Mouse (Mus musculus): ENCODE measurements around the gene Naa40.

- TF ChIP-seq CTCF (IDR thresholded peaks at IDR 0.05; ENCODE audit: borderline replicate concordance, control insufficient read depth, extremely low read depth, insufficient read depth, low read length, poor library complexity) (no peak), POLR2A (IDR thresholded peaks at IDR 0.05; ENCODE audit: control insufficient read depth, extremely low read depth, insufficient read depth, low read length, poor library complexity) (no peak)
Observed at GRCm38 (mm10) chr19:7191639-7192038, 49.3 kb downstream of the Naa40 start.
